Mouse (Mus musculus): ENCODE results near the gene Cers5. TPM values are rescaled to one million over a fixed set of nuclear protein-coding genes. Genes with fewer than 3 reads are reported as not detected.
"Not testable (repeated sequence)": the region's sequence is repeated elsewhere in the genome, so short reads cannot be mapped to it uniquely, and the experiment has no call there.

Cers5 gene
- total RNA-seq (2021): 40.9 and 42.7 TPM in 2 replicates
- long read RNA-seq, experiment 1, transcript Cers5-201 (10 exons, 2,096 nt): major isoform, 58 of 128 reads
- long read RNA-seq, experiment 1, partial matches to known transcripts: 0 of 128 reads
- long read RNA-seq, experiment 1, other reads (novel, unspliced or antisense): 69 of 128 reads
- long read RNA-seq, experiment 2, transcript Cers5-201 (10 exons, 2,096 nt): major isoform, 29 of 61 reads
- long read RNA-seq, experiment 2, partial matches to known transcripts: 0 of 61 reads
- long read RNA-seq, experiment 2, other reads (novel, unspliced or antisense): 31 of 61 reads

GRCm38 (mm10) chr15:99772881-99772924, at the start of gene Cers5:
TSS of gene Cers5 (minus strand) at chr15:99772885.
- DNase-seq: not testable (repeated sequence)

- peak; percentile 51 for DNase-seq
Observed at GRCm38 (mm10) chr15:99819621-99820279, 47.1 kb upstream of the Cers5 start.

GRCm38 (mm10) chr15:99819109-99819440, 46.4 kb upstream of the Cers5 start:
- no peak for DNase-seq

GRCm38 (mm10) chr15:99818321-99819108, 45.8 kb upstream of the Cers5 start:
- peak; percentile 49 for DNase-seq

- no peak for DNase-seq
Observed at GRCm38 (mm10) chr15:99817343-99818235, 44.9 kb upstream of the Cers5 start.

GRCm38 (mm10) chr15:99815999-99816398, 43.3 kb upstream of the Cers5 start:
- no peak for DNase-seq

- DNase-seq: no peak
Observed at GRCm38 (mm10) chr15:99814554-99815260, 42.0 kb upstream of the Cers5 start.

- no peak for DNase-seq
Observed at GRCm38 (mm10) chr15:99813639-99814038, 41.0 kb upstream of the Cers5 start.

GRCm38 (mm10) chr15:99812097-99812496, 39.4 kb upstream of the Cers5 start:
- DNase-seq: no peak

GRCm38 (mm10) chr15:99807776-99808735, 35.4 kb upstream of the Cers5 start:
- DNase-seq: no peak

- no peak for DNase-seq
Observed at GRCm38 (mm10) chr15:99806171-99806570, 33.5 kb upstream of the Cers5 start.

GRCm38 (mm10) chr15:99805673-99806072, 33.0 kb upstream of the Cers5 start:
- no peak for DNase-seq

- peak; percentile 41 for DNase-seq
Observed at GRCm38 (mm10) chr15:99803186-99803644, 30.5 kb upstream of the Cers5 start.

GRCm38 (mm10) chr15:99801885-99802572, 29.3 kb upstream of the Cers5 start:
- no peak for DNase-seq

GRCm38 (mm10) chr15:99799706-99800105, 27.0 kb upstream of the Cers5 start:
- DNase-seq: no peak

- no peak for DNase-seq
Observed at GRCm38 (mm10) chr15:99797898-99798297, 25.2 kb upstream of the Cers5 start.

GRCm38 (mm10) chr15:99796735-99797134, 24.1 kb upstream of the Cers5 start:
- DNase-seq: no peak

GRCm38 (mm10) chr15:99796066-99796465, 23.4 kb upstream of the Cers5 start:
- peak; percentile 37 for DNase-seq

- no peak for DNase-seq
Observed at GRCm38 (mm10) chr15:99792221-99792815, 19.6 kb upstream of the Cers5 start.

- no peak for DNase-seq
Observed at GRCm38 (mm10) chr15:99791003-99791402, 18.3 kb upstream of the Cers5 start.
